Mouse (Mus musculus) heart, postnatal 0 days (tissue): ENCODE measurements around the gene Klrg1.

Experiments used
- CTCF ChIP-seq: IDR thresholded peaks from 2 replicates; pipeline ENCODE4 v1.5.1; 2016; ENCODE audit warnings: antibody characterized with exemption, control low read depth, low read depth
- EP300 ChIP-seq: IDR thresholded peaks from 2 replicates; pipeline ENCODE4 v1.6.1; 2016; ENCODE audit warnings: antibody characterized with exemption, low read depth

GRCm38 (mm10) chr6:122308505-122309393 lies 26.1 kb upstream of the Klrg1 start, which contains the start of gene M6pr:
- peak; percentile 85 for TF ChIP-seq CTCF
- no peak; the same call in 1 of the 2 replicates for TF ChIP-seq EP300
